Mouse (Mus musculus): Measurements from ENCODE around the gene Ptprr. TPM values are rescaled to one million over a fixed set of nuclear protein-coding genes. Genes with fewer than 3 reads are reported as not detected.

Gene Ptprr
- polyA plus RNA-seq, 1 experiment from 2014 or later = 0.21 TPM

- no peaks in the 10 kb centered on the region for H3K9me3 ChIP-seq (ENCODE audit: low read depth, low read length)
- peak overlapping the region; percentile 29; the same call in 1 of the 2 replicates for H3K9ac ChIP-seq
- H3K27me3 ChIP-seq (ENCODE audit: insufficient read depth, low read length) = peaks cover 20% of the 10 kb centered on the region
- peak; percentile 37 for DNase-seq
- no peak for TF ChIP-seq CTCF (IDR thresholded peaks at IDR 0.05; ENCODE audit: low read depth)
- H3K4me3 ChIP-seq (ENCODE audit: low read depth, low read length) = peak overlapping the region; percentile 43
- no peaks in the 10 kb centered on the region for H3K4me1 ChIP-seq (ENCODE audit: insufficient read depth)
- no peak overlapping the region for H3K27ac ChIP-seq (ENCODE audit: low read depth)
- H3K4me2 ChIP-seq = peak overlapping the region; percentile 75
- H3K36me3 ChIP-seq (ENCODE audit: insufficient read depth) = no peaks in the 10 kb centered on the region
- WGBS = 11% methylated on average over 7 of the region's 7 CpGs
- peak; percentile 29; the same call in 1 of the 2 replicates for ATAC-seq (ENCODE audit: insufficient read depth)
These were observed 282.8 kb downstream of the Ptprr start for GRCm38 (mm10) chr10:116300824-116301223.

DNA sequence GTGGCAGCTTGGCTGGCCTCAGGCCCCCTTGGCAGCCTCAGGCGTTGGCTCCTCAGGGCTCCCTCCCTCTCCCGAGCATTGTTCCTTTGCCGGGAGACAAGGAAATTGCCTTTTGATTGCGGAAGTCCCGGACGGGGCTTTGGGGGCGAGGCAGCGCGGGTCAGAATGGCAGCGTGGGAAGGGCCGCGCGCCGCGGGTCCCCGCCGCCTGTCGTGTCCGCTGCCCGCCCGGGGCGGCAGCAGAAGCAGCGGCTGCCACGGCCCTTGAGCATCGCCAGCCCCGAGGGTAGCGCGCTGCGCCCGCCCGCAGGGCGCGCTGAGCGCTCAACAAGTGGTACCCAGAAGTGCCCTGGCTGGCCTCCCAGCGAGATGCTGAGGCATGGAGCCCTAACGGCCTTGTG, 283.2 kb downstream of the Ptprr start:
- DNase-seq (peak; percentile 75), ATAC-seq (ENCODE audit: insufficient read depth) (peak; percentile 66)
- Histone ChIP-seq H3K4me2 (peak overlapping the region; percentile 75), H3K36me3 (ENCODE audit: insufficient read depth) (no peaks in the 10 kb centered on the region), H3K9ac (peak overlapping the region; percentile 29; the same call in 1 of the 2 replicates), H3K27me3 (ENCODE audit: insufficient read depth, low read length) (peaks cover 20% of the 10 kb centered on the region), H3K27ac (ENCODE audit: low read depth) (no peak overlapping the region), H3K4me3 (ENCODE audit: low read depth, low read length) (peak overlapping the region; percentile 43), H3K9me3 (ENCODE audit: low read depth, low read length) (no peaks in the 10 kb centered on the region), H3K4me1 (ENCODE audit: insufficient read depth) (no peaks in the 10 kb centered on the region)
- 0% methylated on average over 34 of the region's 36 CpGs for WGBS
- no peak for TF ChIP-seq CTCF (IDR thresholded peaks at IDR 0.05; ENCODE audit: low read depth)

GRCm38 (mm10) chr10:116304355-116304754, 286.3 kb downstream of the Ptprr start:
- DNase-seq (no peak), ATAC-seq (ENCODE audit: insufficient read depth) (no peak)
- peaks cover 20% of the 10 kb centered on the region for H3K27me3 ChIP-seq (ENCODE audit: insufficient read depth, low read length)
- no peaks in the 10 kb centered on the region for H3K4me1 ChIP-seq (ENCODE audit: insufficient read depth)
- no peaks in the 10 kb centered on the region for H3K36me3 ChIP-seq (ENCODE audit: insufficient read depth)
- TF ChIP-seq CTCF (IDR thresholded peaks at IDR 0.05; ENCODE audit: low read depth) = no peak
- H3K4me3 ChIP-seq (ENCODE audit: low read depth, low read length) = no peak overlapping the region
- H3K4me2 ChIP-seq = no peak overlapping the region
- no peaks in the 10 kb centered on the region for H3K9me3 ChIP-seq (ENCODE audit: low read depth, low read length)
- 87% methylated on average over 4 of the region's 4 CpGs for WGBS
- H3K9ac ChIP-seq = no peak overlapping the region
- no peak overlapping the region for H3K27ac ChIP-seq (ENCODE audit: low read depth)

DNA sequence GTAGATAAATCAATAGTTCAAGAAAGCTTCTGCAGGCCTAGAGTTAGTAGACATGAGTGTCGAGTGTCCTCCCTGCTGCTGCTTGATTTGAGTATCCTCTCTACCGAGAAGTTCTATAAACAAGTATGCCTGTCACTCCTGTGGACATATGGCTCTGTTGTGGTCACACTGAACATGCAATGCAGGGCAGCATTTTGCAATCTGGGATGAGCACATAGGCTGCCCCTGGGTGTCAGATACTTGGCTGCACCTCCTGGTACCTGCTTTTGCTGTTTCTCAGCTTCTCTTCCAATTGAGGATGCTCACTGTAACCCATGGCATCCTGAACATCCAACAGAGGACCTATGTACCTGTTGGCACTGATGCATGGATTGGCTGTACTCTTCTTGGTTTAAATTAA, 291.4 kb downstream of the Ptprr start:
- no peak overlapping the region for H3K4me2 ChIP-seq
- ATAC-seq (ENCODE audit: insufficient read depth) (no peak), DNase-seq (no peak)
- no peaks in the 10 kb centered on the region for H3K9me3 ChIP-seq (ENCODE audit: low read depth, low read length)
- H3K4me1 ChIP-seq (ENCODE audit: insufficient read depth) = no peaks in the 10 kb centered on the region
- H3K9ac ChIP-seq = no peak overlapping the region
- no peak for TF ChIP-seq CTCF (IDR thresholded peaks at IDR 0.05; ENCODE audit: low read depth)
- H3K27me3 ChIP-seq (ENCODE audit: insufficient read depth, low read length) = no peaks in the 10 kb centered on the region
- H3K36me3 ChIP-seq (ENCODE audit: insufficient read depth) = no peaks in the 10 kb centered on the region
- WGBS = 38% methylated on average over 2 of the region's 2 CpGs
- no peak overlapping the region for H3K4me3 ChIP-seq (ENCODE audit: low read depth, low read length)
- no peak overlapping the region for H3K27ac ChIP-seq (ENCODE audit: low read depth)

DNA sequence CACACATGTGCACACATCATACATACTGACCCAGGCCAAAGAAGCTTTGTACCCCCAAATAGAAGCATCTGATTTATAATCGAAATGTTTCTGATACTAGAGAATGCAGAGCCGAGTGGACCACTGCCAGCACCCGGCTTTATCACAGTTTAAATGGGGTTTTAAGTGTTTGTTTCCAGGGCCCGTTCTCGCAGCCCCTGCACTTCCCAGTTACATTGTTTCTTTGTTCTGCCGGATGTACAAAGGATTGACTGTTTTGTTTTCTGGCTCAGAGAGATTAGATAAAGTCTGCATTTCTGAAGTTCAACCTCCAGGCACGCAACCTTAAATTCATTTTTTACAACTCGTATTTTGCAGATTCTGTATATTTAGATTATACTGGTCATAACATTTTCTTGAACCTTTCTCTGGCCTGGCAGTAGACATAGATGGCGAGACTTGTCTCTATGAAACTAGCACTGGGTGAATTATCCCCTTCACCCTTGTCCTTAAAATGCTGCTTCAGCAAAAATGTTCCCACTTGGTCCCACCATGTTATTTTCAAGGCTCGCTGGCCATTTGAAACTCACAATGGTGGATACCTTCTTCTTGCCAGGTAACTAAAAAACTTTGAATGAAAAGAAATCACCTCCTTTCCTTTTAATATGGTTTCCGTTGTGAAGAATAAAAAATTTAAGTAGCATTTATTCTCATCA, 292.6 kb downstream of the Ptprr start:
- Histone ChIP-seq H3K4me2 (peak overlapping the region; percentile 10; the same call in 1 of the 2 replicates), H3K9ac (no peak overlapping the region), H3K9me3 (ENCODE audit: low read depth, low read length) (no peaks in the 10 kb centered on the region), H3K4me1 (ENCODE audit: insufficient read depth) (no peaks in the 10 kb centered on the region), H3K27ac (ENCODE audit: low read depth) (0 out of 2 replicates have a peak overlapping the region, but pooled peaks have one; percentile 46), H3K27me3 (ENCODE audit: insufficient read depth, low read length) (no peaks in the 10 kb centered on the region), H3K36me3 (ENCODE audit: insufficient read depth) (no peaks in the 10 kb centered on the region), H3K4me3 (ENCODE audit: low read depth, low read length) (no peak overlapping the region)
- 25% methylated on average over 11 of the region's 11 CpGs for WGBS
- TF ChIP-seq CTCF (IDR thresholded peaks at IDR 0.05; ENCODE audit: low read depth) = no peak
- DNase-seq (peak; percentile 63), ATAC-seq (ENCODE audit: insufficient read depth) (peak; percentile 35; the same call in 1 of the 2 replicates)

DNA sequence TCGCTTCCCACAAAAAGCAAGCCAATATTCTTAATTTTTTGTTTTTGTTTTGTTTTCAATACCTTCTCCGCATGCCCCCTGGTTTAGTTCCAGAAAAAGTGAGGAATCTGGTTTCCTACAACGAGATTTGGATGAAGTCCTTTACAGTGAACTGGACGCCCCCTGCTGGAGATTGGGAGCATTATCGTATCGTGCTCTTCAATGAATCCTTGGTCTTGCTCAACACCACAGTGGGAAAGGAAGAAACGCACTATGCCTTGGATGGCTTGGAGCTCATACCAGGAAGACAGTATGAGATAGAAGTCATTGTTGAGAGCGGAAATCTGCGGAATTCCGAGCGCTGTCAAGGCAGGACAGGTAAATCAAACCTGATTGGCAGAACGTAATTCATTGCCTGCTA, 301.2 kb downstream of the Ptprr start:
- WGBS = 22% methylated on average over 12 of the region's 12 CpGs
- Histone ChIP-seq H3K4me2 (peak overlapping the region; percentile 36; the same call in 1 of the 2 replicates), H3K36me3 (ENCODE audit: insufficient read depth) (no peaks in the 10 kb centered on the region), H3K4me3 (ENCODE audit: low read depth, low read length) (no peak overlapping the region), H3K4me1 (ENCODE audit: insufficient read depth) (no peaks in the 10 kb centered on the region), H3K27me3 (ENCODE audit: insufficient read depth, low read length) (no peaks in the 10 kb centered on the region), H3K9ac (no peak overlapping the region), H3K9me3 (ENCODE audit: low read depth, low read length) (no peaks in the 10 kb centered on the region), H3K27ac (ENCODE audit: low read depth) (no peak overlapping the region)
- peak; percentile 92 for TF ChIP-seq CTCF (IDR thresholded peaks at IDR 0.05; ENCODE audit: low read depth)
- DNase-seq (peak; percentile 96), ATAC-seq (ENCODE audit: insufficient read depth) (peak; percentile 70; the same call in 1 of the 2 replicates)

Other genes with a start within 250 kb of the Ptprr start
- gene Tspan8, start 201.4 kb upstream of the Ptprr start, polyA plus RNA-seq (2014; fragmentation: Nextera tagmentation; extraction: Ambion mirVana) = 47.7 and 54.4 TPM in 2 replicates
- not detected in 2 replicates for gene 4933416C03Rik, start 95.7 kb downstream of the Ptprr start, polyA plus RNA-seq (2014; fragmentation: Nextera tagmentation; extraction: Ambion mirVana)

Measured in lung, embryonic 14.5 days (tissue).